Mouse (Mus musculus): ENCODE data around the gene Vti1a. TPM values are rescaled to one million over a fixed set of nuclear protein-coding genes. Genes with fewer than 3 reads are reported as not detected.

Gene Vti1a
- polyA plus RNA-seq, 1 experiment from 2014 or later, result 24.2 TPM

- 63% methylated on average over 10 of the region's 10 CpGs for WGBS
- no peak for DNase-seq (ENCODE audit: low spot score)
- Histone ChIP-seq H3K4me2 (ENCODE audit: low read depth, severe bottlenecking) (no peak overlapping the region), H3K4me3 (ENCODE audit: low read depth, low read length) (no peak overlapping the region), H3K4me1 (ENCODE audit: control insufficient read depth, insufficient read depth, low read length) (peaks cover 12% of the 10 kb centered on the region; the same call in 1 of the 2 replicates), H3K9ac (ENCODE audit: low read length) (no peak overlapping the region), H3K27ac (replicated peaks; ENCODE audit: low read depth, low read length) (no peak overlapping the region), H3K27me3 (ENCODE audit: control insufficient read depth, insufficient read depth, low read length) (no peaks in the 10 kb centered on the region), H3K9me3 (ENCODE audit: control insufficient read depth, low read length) (no peaks in the 10 kb centered on the region), H3K36me3 (ENCODE audit: control insufficient read depth, insufficient read depth, low read length) (no peaks in the 10 kb centered on the region)
- no peak for ATAC-seq (ENCODE audit: insufficient number of reproducible peaks, low FRiP score, low TSS enrichment, low read depth)
Measured at GRCm38 (mm10) chr19:55607725-55608124, 291.6 kb downstream of the Vti1a start.

- H3K27ac ChIP-seq (replicated peaks; ENCODE audit: low read depth, low read length), result no peak overlapping the region
- no peak overlapping the region for H3K4me2 ChIP-seq (ENCODE audit: low read depth, severe bottlenecking)
- H3K4me1 ChIP-seq (ENCODE audit: control insufficient read depth, insufficient read depth, low read length), result peaks cover 12% of the 10 kb centered on the region; the same call in 1 of the 2 replicates
- H3K9ac ChIP-seq (ENCODE audit: low read length), result no peak overlapping the region
- WGBS, result 85% methylated on average over 14 of the region's 14 CpGs
- DNase-seq (ENCODE audit: low spot score) (no peak), ATAC-seq (ENCODE audit: insufficient number of reproducible peaks, low FRiP score, low TSS enrichment, low read depth) (no peak)
- H3K9me3 ChIP-seq (ENCODE audit: control insufficient read depth, low read length), result no peaks in the 10 kb centered on the region
- no peaks in the 10 kb centered on the region for H3K36me3 ChIP-seq (ENCODE audit: control insufficient read depth, insufficient read depth, low read length)
- H3K27me3 ChIP-seq (ENCODE audit: control insufficient read depth, insufficient read depth, low read length), result no peaks in the 10 kb centered on the region
- H3K4me3 ChIP-seq (ENCODE audit: low read depth, low read length), result no peak overlapping the region
Measured at GRCm38 (mm10) chr19:55608858-55609375, 292.8 kb downstream of the Vti1a start.

- ATAC-seq (ENCODE audit: insufficient number of reproducible peaks, low FRiP score, low TSS enrichment, low read depth) (no peak), DNase-seq (ENCODE audit: low spot score) (no peak)
- peaks cover 12% of the 10 kb centered on the region; the same call in 1 of the 2 replicates for H3K4me1 ChIP-seq (ENCODE audit: control insufficient read depth, insufficient read depth, low read length)
- H3K9me3 ChIP-seq (ENCODE audit: control insufficient read depth, low read length), result no peaks in the 10 kb centered on the region
- no peak overlapping the region for H3K9ac ChIP-seq (ENCODE audit: low read length)
- no peaks in the 10 kb centered on the region for H3K36me3 ChIP-seq (ENCODE audit: control insufficient read depth, insufficient read depth, low read length)
- 93% methylated on average over 3 of the region's 3 CpGs for whole genome bisulfite sequencing
- H3K4me2 ChIP-seq (ENCODE audit: low read depth, severe bottlenecking), result no peak overlapping the region
- H3K27me3 ChIP-seq (ENCODE audit: control insufficient read depth, insufficient read depth, low read length), result no peaks in the 10 kb centered on the region
- no peak overlapping the region for H3K27ac ChIP-seq (replicated peaks; ENCODE audit: low read depth, low read length)
- H3K4me3 ChIP-seq (ENCODE audit: low read depth, low read length), result no peak overlapping the region
Measured at GRCm38 (mm10) chr19:55609806-55610205, 293.7 kb downstream of the Vti1a start.

GRCm38 (mm10) chr19:55615743-55616142 is 299.6 kb downstream of the Vti1a start:
- no peak for DNase-seq (ENCODE audit: low spot score)

GRCm38 (mm10) chr19:55616276-55616675 is 300.2 kb downstream of the Vti1a start:
- no peaks in the 10 kb centered on the region for H3K27me3 ChIP-seq (ENCODE audit: control insufficient read depth, insufficient read depth, low read length)
- no peak for ATAC-seq (ENCODE audit: insufficient number of reproducible peaks, low FRiP score, low TSS enrichment, low read depth)
- WGBS, result 84% methylated on average over 7 of the region's 7 CpGs

More at GRCm38 (mm10) chr19:55615743-55616142, 299.6 kb downstream of the Vti1a start:
- no peak for ATAC-seq (ENCODE audit: insufficient number of reproducible peaks, low FRiP score, low TSS enrichment, low read depth)
- H3K4me1 ChIP-seq (ENCODE audit: control insufficient read depth, insufficient read depth, low read length), result peaks cover 6% of the 10 kb centered on the region; the same call in 1 of the 2 replicates
- no peaks in the 10 kb centered on the region for H3K9me3 ChIP-seq (ENCODE audit: control insufficient read depth, low read length)
- H3K4me3 ChIP-seq (ENCODE audit: low read depth, low read length), result no peak overlapping the region
- 79% methylated on average over 5 of the region's 5 CpGs for WGBS
- H3K9ac ChIP-seq (ENCODE audit: low read length), result no peak overlapping the region
- no peak overlapping the region for H3K4me2 ChIP-seq (ENCODE audit: low read depth, severe bottlenecking)
- no peaks in the 10 kb centered on the region for H3K27me3 ChIP-seq (ENCODE audit: control insufficient read depth, insufficient read depth, low read length)
- H3K36me3 ChIP-seq (ENCODE audit: control insufficient read depth, insufficient read depth, low read length), result no peaks in the 10 kb centered on the region
- no peak overlapping the region for H3K27ac ChIP-seq (replicated peaks; ENCODE audit: low read depth, low read length)

GRCm38 (mm10) chr19:55616937-55617336 is 300.8 kb downstream of the Vti1a start:
- Histone ChIP-seq H3K4me1 (ENCODE audit: control insufficient read depth, insufficient read depth, low read length) (peaks cover 10% of the 10 kb centered on the region; the same call in 1 of the 2 replicates), H3K9ac (ENCODE audit: low read length) (no peak overlapping the region), H3K27me3 (ENCODE audit: control insufficient read depth, insufficient read depth, low read length) (no peaks in the 10 kb centered on the region), H3K9me3 (ENCODE audit: control insufficient read depth, low read length) (no peaks in the 10 kb centered on the region), H3K36me3 (ENCODE audit: control insufficient read depth, insufficient read depth, low read length) (no peaks in the 10 kb centered on the region), H3K4me2 (ENCODE audit: low read depth, severe bottlenecking) (no peak overlapping the region), H3K27ac (replicated peaks; ENCODE audit: low read depth, low read length) (no peak overlapping the region), H3K4me3 (ENCODE audit: low read depth, low read length) (no peak overlapping the region)
- no peak for ATAC-seq (ENCODE audit: insufficient number of reproducible peaks, low FRiP score, low TSS enrichment, low read depth)
- 94% methylated on average over 8 of the region's 8 CpGs for WGBS
- DNase-seq (ENCODE audit: low spot score), result no peak

More at GRCm38 (mm10) chr19:55616276-55616675, 300.2 kb downstream of the Vti1a start:
- H3K27ac ChIP-seq (replicated peaks; ENCODE audit: low read depth, low read length), result no peak overlapping the region
- H3K4me1 ChIP-seq (ENCODE audit: control insufficient read depth, insufficient read depth, low read length), result peaks cover 10% of the 10 kb centered on the region; the same call in 1 of the 2 replicates
- H3K4me2 ChIP-seq (ENCODE audit: low read depth, severe bottlenecking), result no peak overlapping the region
- no peaks in the 10 kb centered on the region for H3K36me3 ChIP-seq (ENCODE audit: control insufficient read depth, insufficient read depth, low read length)
- no peak overlapping the region for H3K4me3 ChIP-seq (ENCODE audit: low read depth, low read length)
- no peak overlapping the region for H3K9ac ChIP-seq (ENCODE audit: low read length)
- no peak for DNase-seq (ENCODE audit: low spot score)
- H3K9me3 ChIP-seq (ENCODE audit: control insufficient read depth, low read length), result no peaks in the 10 kb centered on the region

- H3K36me3 ChIP-seq (ENCODE audit: control insufficient read depth, insufficient read depth, low read length), result no peaks in the 10 kb centered on the region
- H3K27me3 ChIP-seq (ENCODE audit: control insufficient read depth, insufficient read depth, low read length), result no peaks in the 10 kb centered on the region
- peaks cover 15% of the 10 kb centered on the region for H3K4me1 ChIP-seq (ENCODE audit: control insufficient read depth, insufficient read depth, low read length)
- no peak overlapping the region for H3K4me2 ChIP-seq (ENCODE audit: low read depth, severe bottlenecking)
- H3K27ac ChIP-seq (replicated peaks; ENCODE audit: low read depth, low read length), result no peak overlapping the region
- no peak overlapping the region for H3K4me3 ChIP-seq (ENCODE audit: low read depth, low read length)
- ATAC-seq (ENCODE audit: insufficient number of reproducible peaks, low FRiP score, low TSS enrichment, low read depth) (no peak), DNase-seq (ENCODE audit: low spot score) (no peak)
- H3K9me3 ChIP-seq (ENCODE audit: control insufficient read depth, low read length), result no peaks in the 10 kb centered on the region
- no peak overlapping the region for H3K9ac ChIP-seq (ENCODE audit: low read length)
- 93% methylated on average over 7 of the region's 7 CpGs for WGBS
Measured at GRCm38 (mm10) chr19:55618546-55618945, 302.5 kb downstream of the Vti1a start.

GRCm38 (mm10) chr19:55620411-55621008 is 304.4 kb downstream of the Vti1a start:
- Histone ChIP-seq H3K4me1 (ENCODE audit: control insufficient read depth, insufficient read depth, low read length) (peaks cover 18% of the 10 kb centered on the region), H3K4me3 (ENCODE audit: low read depth, low read length) (no peak overlapping the region), H3K27ac (replicated peaks; ENCODE audit: low read depth, low read length) (no peak overlapping the region), H3K27me3 (ENCODE audit: control insufficient read depth, insufficient read depth, low read length) (no peaks in the 10 kb centered on the region), H3K4me2 (ENCODE audit: low read depth, severe bottlenecking) (no peak overlapping the region), H3K9ac (ENCODE audit: low read length) (no peak overlapping the region), H3K36me3 (ENCODE audit: control insufficient read depth, insufficient read depth, low read length) (no peaks in the 10 kb centered on the region), H3K9me3 (ENCODE audit: control insufficient read depth, low read length) (no peaks in the 10 kb centered on the region)
- 49% methylated on average over 14 of the region's 14 CpGs for WGBS
- ATAC-seq (ENCODE audit: insufficient number of reproducible peaks, low FRiP score, low TSS enrichment, low read depth), result no peak
- DNase-seq (ENCODE audit: low spot score), result no peak
